In the genomic region with DNA sequence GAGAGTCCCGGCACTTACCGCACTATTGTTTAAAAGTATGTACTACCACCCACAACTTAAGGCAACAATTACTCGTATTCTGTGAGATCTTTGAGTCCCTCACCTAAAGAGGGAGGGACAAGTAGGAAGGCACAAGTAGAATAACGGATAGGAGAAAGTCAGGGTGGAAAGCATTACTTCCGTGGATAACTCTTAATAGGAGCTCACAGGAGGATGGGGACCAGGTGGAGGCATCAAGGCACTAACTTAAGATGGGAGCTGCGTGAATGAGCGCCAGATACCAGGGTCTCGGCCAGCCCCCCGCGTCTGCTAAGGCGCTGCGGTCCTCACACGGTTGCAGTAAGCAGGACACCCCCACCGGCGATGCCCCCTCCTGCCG, we compare ENCODE assay signal across 8 mouse cellular contexts. TPM values are rescaled to one million over a fixed set of nuclear protein-coding genes. Genes with fewer than 3 reads are reported as not detected.
DNase-seq lines count a peak whose midpoint lies in the region; ATAC-seq and TF ChIP-seq lines count a peak whose summit lies in the region.

No protein-coding gene starts in this region.

- intact Hi-C loops in heart, postnatal 36 days (cut with DNase I): loop anchor here (1.0 to 10.0 kb wide), 4 partner anchors 30 to 754 kb away; a partner anchor contains a TSS
- intact Hi-C loops in left cerebral cortex, postnatal 10 days (cut with DNase I): no loop called here

- 0% methylated on average over 16 of the region's 16 CpGs for WGBS in heart, embryonic 12.5 days
- 0% methylated on average over 16 of the region's 16 CpGs for WGBS in heart, postnatal 0 days

- TF ChIP-seq CTCF in heart, postnatal 0 days (IDR thresholded peaks at IDR 0.05; ENCODE audit: low read depth): no peak

- no peaks in the 10 kb centered on the region for H3K27me3 ChIP-seq in heart, embryonic 12.5 days (replicated peaks)
- H3K27me3 ChIP-seq in heart, postnatal 0 days (ENCODE audit: control insufficient read depth, insufficient read depth, low read length): no peaks in the 10 kb centered on the region

- H3K9me3 ChIP-seq in heart, embryonic 12.5 days (replicated peaks): no peaks in the 10 kb centered on the region
- H3K9me3 ChIP-seq in heart, postnatal 0 days (replicated peaks; ENCODE audit: control insufficient read depth, low read length): no peaks in the 10 kb centered on the region

- peak overlapping the region; percentile 95 for H3K4me3 ChIP-seq in heart, embryonic 12.5 days
- peak overlapping the region; percentile 86 for H3K4me3 ChIP-seq in heart, postnatal 0 days (ENCODE audit: low read depth, low read length)

- H3K4me2 ChIP-seq in heart, embryonic 12.5 days: peak overlapping the region; percentile 67
- peak overlapping the region; percentile 87 for H3K4me2 ChIP-seq in heart, postnatal 0 days (ENCODE audit: low read depth, low read length)

- peak overlapping the region; percentile 94 for H3K9ac ChIP-seq in heart, embryonic 12.5 days
- peak overlapping the region; percentile 92 for H3K9ac ChIP-seq in heart, postnatal 0 days (replicated peaks; ENCODE audit: low read depth, low read length)

- peak; percentile 19; the same call in 1 of the 2 replicates for ATAC-seq in heart, embryonic 12.5 days (ENCODE audit: insufficient number of reproducible peaks, low FRiP score)
- ATAC-seq in heart, postnatal 0 days (ENCODE audit: insufficient read depth, low read depth): no peak; the same call in 1 of the 2 replicates
- ATAC-seq in megakaryocyte-erythroid progenitor cell, adult 5-6 weeks (replicated peaks; ENCODE audit: low FRiP score, low TSS enrichment, poor library complexity, severe bottlenecking): peak; percentile 16

- peak overlapping the region; percentile 100 for H3K27ac ChIP-seq in heart, embryonic 12.5 days (ENCODE audit: poor library complexity, severe bottlenecking)
- H3K27ac ChIP-seq in heart, postnatal 0 days (ENCODE audit: low read depth): peak overlapping the region; percentile 100

- H3K36me3 ChIP-seq in heart, embryonic 12.5 days: peaks cover 15% of the 10 kb centered on the region
- H3K36me3 ChIP-seq in heart, postnatal 0 days (replicated peaks; ENCODE audit: control insufficient read depth, insufficient read depth, low read length): no peaks in the 10 kb centered on the region; the same call in 1 of the 2 replicates

- peaks cover 34% of the 10 kb centered on the region for H3K4me1 ChIP-seq in heart, embryonic 12.5 days (replicated peaks)
- H3K4me1 ChIP-seq in heart, postnatal 0 days (ENCODE audit: control insufficient read depth, insufficient read depth): peaks cover 19% of the 10 kb centered on the region

- DNase-seq in heart, postnatal 36 days: no peak
- DNase-seq in R1 (ENCODE audit: low read depth, low spot score): peak; percentile 78
- no peak for DNase-seq in heart, postnatal 0 days (ENCODE audit: low spot score)
- DNase-seq in left cerebral cortex, postnatal 10 days (ENCODE audit: extremely low spot score in 1 of 2, low spot score in 2 of 2): no peak
- no peak for DNase-seq in Muller cell, postnatal 12 days (ENCODE audit: inconsistent ontology term)
- DNase-seq in cerebellum, postnatal 10 days: no peak

- TF ChIP-seq EP300 in heart, postnatal 0 days (IDR thresholded peaks at IDR 0.05; ENCODE audit: low read depth): no peak

RNA-seq across cellular contexts. Expression of a gene that starts 0.3 kb away (rescaled TPM):
- polyA plus RNA-seq in heart, embryonic 12.5 days (2016; fragmentation: Nextera tagmentation; extraction: Ambion mirVana): 690 and 731 TPM in 2 replicates
- total RNA-seq in heart, postnatal 36 days (2021): 100 to 1,000 TPM; 230 to 246 TPM
- 126 and 370 TPM in 2 replicates for total RNA-seq in heart, postnatal 0 days (2014; rRNA removed; ENCODE audit: low replicate concordance)
- 755 and 772 TPM in 2 replicates for polyA plus RNA-seq in heart, postnatal 0 days (2015; fragmentation: Nextera tagmentation; extraction: Ambion mirVana)
- total RNA-seq in megakaryocyte-erythroid progenitor cell, adult 5-6 weeks (2014; fragmentation: Nextera tagmentation): 205 and 208 TPM in 2 replicates
- total RNA-seq in megakaryocyte-erythroid progenitor cell, adult 5-6 weeks (2017): 137 and 156 TPM in 2 replicates
- total RNA-seq in left cerebral cortex, postnatal 10 days (2021): 10 to 100 TPM; 68.0 to 72.2 TPM

RNA-seq across cellular contexts. Expression of a gene that starts 0.4 kb away (rescaled TPM):
- polyA plus RNA-seq in heart, embryonic 12.5 days (2016; fragmentation: Nextera tagmentation; extraction: Ambion mirVana): 86.9 and 89.7 TPM in 2 replicates
- total RNA-seq in heart, postnatal 36 days (2021): 10 to 100 TPM; 29.0 to 29.1 TPM
- 20.9 and 28.4 TPM in 2 replicates for total RNA-seq in heart, postnatal 0 days (2014; rRNA removed; ENCODE audit: low replicate concordance)
- 79.2 and 82.6 TPM in 2 replicates for polyA plus RNA-seq in heart, postnatal 0 days (2015; fragmentation: Nextera tagmentation; extraction: Ambion mirVana)
- total RNA-seq in megakaryocyte-erythroid progenitor cell, adult 5-6 weeks (2014; fragmentation: Nextera tagmentation): 119 and 149 TPM in 2 replicates
- total RNA-seq in megakaryocyte-erythroid progenitor cell, adult 5-6 weeks (2017): 93.2 and 218 TPM in 2 replicates
- total RNA-seq in left cerebral cortex, postnatal 10 days (2021): 10 to 100 TPM; 20.0 to 23.5 TPM

RNA-seq across cellular contexts. Expression of a gene that starts 30.1 kb away (rescaled TPM):
- 6.2 and 6.3 TPM in 2 replicates for polyA plus RNA-seq in heart, embryonic 12.5 days (2016; fragmentation: Nextera tagmentation; extraction: Ambion mirVana)
- total RNA-seq in heart, postnatal 36 days (2021): 1 to 10 TPM; 2.7 to 3.2 TPM
- 5.4 and 7.8 TPM in 2 replicates for total RNA-seq in heart, postnatal 0 days (2014; rRNA removed; ENCODE audit: low replicate concordance)
- polyA plus RNA-seq in heart, postnatal 0 days (2015; fragmentation: Nextera tagmentation; extraction: Ambion mirVana): 5.8 and 6.8 TPM in 2 replicates
- 6.6 and 8.3 TPM in 2 replicates for total RNA-seq in megakaryocyte-erythroid progenitor cell, adult 5-6 weeks (2014; fragmentation: Nextera tagmentation)
- 9.2 and 9.3 TPM in 2 replicates for total RNA-seq in megakaryocyte-erythroid progenitor cell, adult 5-6 weeks (2017)
- total RNA-seq in left cerebral cortex, postnatal 10 days (2021): 1 to 10 TPM; 4.7 to 5.7 TPM

RNA-seq across cellular contexts. Expression of a gene that starts 60.0 kb away (rescaled TPM):
- polyA plus RNA-seq in heart, embryonic 12.5 days (2016; fragmentation: Nextera tagmentation; extraction: Ambion mirVana): 0.17 TPM in 1 of 2 replicates, not detected in the other
- total RNA-seq in heart, postnatal 36 days (2021): not detected
- not detected in 2 replicates for total RNA-seq in heart, postnatal 0 days (2014; rRNA removed; ENCODE audit: low replicate concordance)
- not detected in 2 replicates for polyA plus RNA-seq in heart, postnatal 0 days (2015; fragmentation: Nextera tagmentation; extraction: Ambion mirVana)
- not detected in 2 replicates for total RNA-seq in megakaryocyte-erythroid progenitor cell, adult 5-6 weeks (2014; fragmentation: Nextera tagmentation)
- not detected in 2 replicates for total RNA-seq in megakaryocyte-erythroid progenitor cell, adult 5-6 weeks (2017)
- total RNA-seq in left cerebral cortex, postnatal 10 days (2021): not detected
